Mouse (Mus musculus) kidney, embryonic 15.5 days (tissue): ENCODE measurements at regions not wholly inside any gene's neighbourhood (a gene's known extent, or its start where the extent isn't known, plus 50 kb on each side); places are given as distances from the start of the nearest gene placed in this dataset.

Source experiments
- ATAC-seq: fragments of 200-750 bp; cut with Nextera tagmentation; replicated peaks from 2 replicates; pipeline ENCODE4 v1.8.0; 2017; ENCODE audit warnings: moderate TSS enrichment; ENCODE audit not compliant: low FRiP score
- H3K27ac ChIP-seq: fragments of 300-500 bp; sonication (generic); 2 replicates; pipeline ENCODE4 v1.5.1; 2015; ENCODE audit warnings: mild to moderate bottlenecking, inconsistent platforms
- H3K27me3 ChIP-seq: fragments of 300-500 bp; sonication (generic); 2 replicates; pipeline ENCODE4 v1.6.1; 2015; ENCODE audit warnings: inconsistent platforms
- H3K36me3 ChIP-seq: fragments of 300-500 bp; sonication (generic); 2 replicates; pipeline ENCODE4 v1.6.1; 2015; ENCODE audit warnings: inconsistent platforms
- H3K4me1 ChIP-seq: fragments of 300-500 bp; sonication (generic); 2 replicates; pipeline ENCODE4 v1.6.1; 2015; ENCODE audit warnings: inconsistent platforms
- H3K4me2 ChIP-seq: fragments of 300-500 bp; sonication (generic); 2 replicates; pipeline ENCODE4 v1.6.1; 2015; ENCODE audit warnings: moderate library complexity, mild to moderate bottlenecking, inconsistent platforms
- H3K4me3 ChIP-seq: fragments of 300-500 bp; sonication (generic); replicated peaks from 2 replicates; pipeline ENCODE4 v1.5.1; 2015; ENCODE audit warnings: mild to moderate bottlenecking, inconsistent platforms
- H3K9ac ChIP-seq: fragments of 300-500 bp; sonication (generic); 2 replicates; pipeline ENCODE4 v1.6.1; 2015; ENCODE audit warnings: mild to moderate bottlenecking, inconsistent platforms
- H3K9me3 ChIP-seq: fragments of 300-500 bp; sonication (generic); replicated peaks from 2 replicates; pipeline ENCODE4 v1.6.1; 2016; ENCODE audit warnings: inconsistent platforms
- WGBS: fragments of 180-500 bp; shearing (Covaris S2); methylation state at CpG from one replicate; pipeline ENCODE4 v1.1.7; 2015; ENCODE audit warnings: mixed read lengths; 5-methylcytosine and 5-hydroxymethylcytosine counted together

DNA sequence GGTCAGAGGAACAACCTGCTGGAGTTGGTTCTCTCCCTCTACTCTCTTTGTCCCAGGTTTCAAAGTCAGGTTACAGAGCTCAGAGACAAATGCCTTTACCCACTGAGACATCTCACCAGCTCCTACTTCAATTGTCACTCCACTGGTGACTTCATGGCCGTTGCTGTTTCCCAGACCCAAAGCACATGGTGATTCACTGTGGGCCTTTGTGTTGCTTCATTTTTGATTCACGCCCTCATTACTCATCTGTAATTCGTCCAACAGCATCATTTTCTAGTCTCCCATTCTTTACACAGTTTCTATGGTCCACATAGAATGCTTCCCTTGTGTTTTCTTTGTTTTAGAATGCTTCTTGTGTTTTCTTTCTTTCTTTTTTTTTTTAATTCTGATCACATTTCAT is 498.2 kb downstream of the Igsf11 start:
- Histone ChIP-seq H3K9ac (no peak overlapping the region), H3K4me1 (no peaks in the 10 kb centered on the region), H3K27ac (no peak overlapping the region), H3K9me3 (no peaks in the 10 kb centered on the region), H3K36me3 (no peaks in the 10 kb centered on the region), H3K4me2 (no peak overlapping the region), H3K27me3 (no peaks in the 10 kb centered on the region), H3K4me3 (no peak overlapping the region)
- ATAC-seq, result no peak
- WGBS, result 78% methylated on average over 3 of the region's 3 CpGs

GRCm38 (mm10) chr16:39402101-39402749 is 509.8 kb downstream of the Igsf11 start:
- 66% methylated on average over 4 of the region's 4 CpGs for WGBS
- H3K4me2 ChIP-seq, result no peak overlapping the region
- no peaks in the 10 kb centered on the region for H3K27me3 ChIP-seq
- H3K4me1 ChIP-seq, result no peaks in the 10 kb centered on the region
- H3K9me3 ChIP-seq, result no peaks in the 10 kb centered on the region; the same call in 1 of the 2 replicates
- no peak overlapping the region for H3K4me3 ChIP-seq
- no peak overlapping the region for H3K9ac ChIP-seq
- no peak overlapping the region for H3K27ac ChIP-seq
- H3K36me3 ChIP-seq, result no peaks in the 10 kb centered on the region
- ATAC-seq, result no peak

DNA sequence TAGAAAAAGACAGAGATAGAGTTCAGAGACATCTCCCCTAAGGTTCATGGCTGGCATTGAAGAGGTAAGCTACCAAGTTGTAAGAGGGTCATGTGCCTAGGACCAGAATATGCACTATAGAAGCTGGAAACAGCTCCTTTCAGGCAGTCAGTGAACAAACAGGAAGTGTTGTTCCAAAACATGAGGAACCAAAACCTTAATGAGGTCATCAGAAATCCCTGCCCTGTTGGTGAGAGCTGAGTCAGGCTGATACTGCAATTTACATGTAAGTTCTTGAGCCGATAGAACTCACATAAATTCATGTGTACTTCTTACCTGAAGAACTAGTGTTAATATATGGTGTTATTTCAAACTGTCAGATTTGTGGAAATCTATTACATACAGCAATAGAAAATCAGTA is 539.1 kb downstream of the Igsf11 start:
- H3K36me3 ChIP-seq, result no peaks in the 10 kb centered on the region
- no peak for ATAC-seq
- WGBS, result 95% methylated on average over 1 of the region's 1 CpGs
- no peak overlapping the region for H3K4me3 ChIP-seq
- no peak overlapping the region for H3K9ac ChIP-seq
- H3K27me3 ChIP-seq, result no peaks in the 10 kb centered on the region
- H3K4me1 ChIP-seq, result no peaks in the 10 kb centered on the region
- H3K4me2 ChIP-seq, result no peak overlapping the region
- no peaks in the 10 kb centered on the region for H3K9me3 ChIP-seq
- no peak overlapping the region for H3K27ac ChIP-seq

GRCm38 (mm10) chr16:39445740-39446139 is 538.4 kb upstream of the Lsamp start:
- no peak for ATAC-seq
- Histone ChIP-seq H3K4me1 (no peaks in the 10 kb centered on the region), H3K4me2 (no peak overlapping the region), H3K36me3 (no peaks in the 10 kb centered on the region), H3K4me3 (no peak overlapping the region), H3K9ac (no peak overlapping the region), H3K27me3 (no peaks in the 10 kb centered on the region), H3K9me3 (no peaks in the 10 kb centered on the region), H3K27ac (no peak overlapping the region)
- WGBS, result 80% methylated on average over 2 of the region's 2 CpGs

- no peaks in the 10 kb centered on the region for H3K36me3 ChIP-seq
- H3K4me3 ChIP-seq, result no peak overlapping the region
- H3K27me3 ChIP-seq, result no peaks in the 10 kb centered on the region
- 62% methylated on average over 5 of the region's 5 CpGs for WGBS
- H3K9me3 ChIP-seq, result no peaks in the 10 kb centered on the region
- no peaks in the 10 kb centered on the region for H3K4me1 ChIP-seq
- H3K4me2 ChIP-seq, result no peak overlapping the region
- ATAC-seq, result no peak
- no peak overlapping the region for H3K9ac ChIP-seq
- H3K27ac ChIP-seq, result no peak overlapping the region
Observed at GRCm38 (mm10) chr16:39453400-39454138, 530.6 kb upstream of the Lsamp start.
